Mouse (Mus musculus) midbrain, embryonic 14.5 days (tissue): ENCODE results near the gene Uox. TPM values are rescaled to one million over a fixed set of nuclear protein-coding genes. Genes with fewer than 3 reads are reported as not detected.
A peak's percentile ranks its signal among the peaks of the same experiment; 100 is the strongest.

Experiments
- ATAC-seq: fragments of 200-750 bp; cut with Nextera tagmentation; 2 replicates; pipeline ENCODE4 v1.8.0; 2017; ENCODE audit warnings: moderate number of reproducible peaks, moderate library complexity; ENCODE audit not compliant: low FRiP score, low TSS enrichment
- DNase-seq: peaks from one replicate; pipeline ENCODE4 v3.0.0-alpha.2; 2015
- H3K27ac ChIP-seq: fragments of 300-500 bp; sonication (generic); replicated peaks from 2 replicates; pipeline ENCODE4 v1.5.1; 2014; ENCODE audit warnings: mild to moderate bottlenecking, low read depth, low read length, moderate library complexity
- H3K27me3 ChIP-seq: fragments of 300-500 bp; sonication (generic); 2 replicates; pipeline ENCODE4 v1.6.1; 2014; ENCODE audit warnings: low read length, control low read depth, mixed read lengths; ENCODE audit not compliant: control insufficient read depth, insufficient read depth
- H3K36me3 ChIP-seq: fragments of 300-500 bp; sonication (generic); 2 replicates; pipeline ENCODE4 v1.6.1; 2014; ENCODE audit warnings: low read length, control low read depth; ENCODE audit not compliant: control insufficient read depth, insufficient read depth
- H3K4me1 ChIP-seq: fragments of 300-500 bp; sonication (generic); 2 replicates; pipeline ENCODE4 v1.6.1; 2014; ENCODE audit warnings: mild to moderate bottlenecking, antibody characterized with exemption, low read length, control low read depth; ENCODE audit not compliant: control insufficient read depth, insufficient read depth
- H3K4me2 ChIP-seq: fragments of 300-500 bp; sonication (generic); 2 replicates; pipeline ENCODE4 v1.6.1; 2014; ENCODE audit warnings: mild to moderate bottlenecking, low read length, moderate library complexity
- H3K4me3 ChIP-seq: fragments of 300-500 bp; sonication (generic); replicated peaks from 2 replicates; pipeline ENCODE4 v1.5.1; 2014; ENCODE audit warnings: low read depth, low read length
- H3K9ac ChIP-seq: fragments of 300-500 bp; sonication (generic); replicated peaks from 2 replicates; pipeline ENCODE4 v1.6.1; 2014; ENCODE audit warnings: mild to moderate bottlenecking, low read length, moderate library complexity
- H3K9me3 ChIP-seq: fragments of 300-500 bp; sonication (generic); 2 replicates; pipeline ENCODE4 v1.6.1; 2016; ENCODE audit warnings: low read length, control low read depth, mixed read lengths; ENCODE audit not compliant: control insufficient read depth
- WGBS: fragments of 180-500 bp; shearing (Covaris S2); extraction: QIAGEN DNeasy Blood & Tissue Kit; methylation state at CpG from one replicate; pipeline ENCODE4 v1.1.7; 2014; 5-methylcytosine and 5-hydroxymethylcytosine counted together
- polyA plus RNA-seq: library from polyadenylated mRNA; unstranded; fragments of >200 nt; fragmentation: Nextera tagmentation; extraction: Ambion mirVana; gene quantifications from 2 replicates; pipeline ENCODE4 v1.2.1, GENCODE M21; 2014

Gene Uox
- polyA plus RNA-seq, 1 experiment from 2014 or later = not detected

DNA sequence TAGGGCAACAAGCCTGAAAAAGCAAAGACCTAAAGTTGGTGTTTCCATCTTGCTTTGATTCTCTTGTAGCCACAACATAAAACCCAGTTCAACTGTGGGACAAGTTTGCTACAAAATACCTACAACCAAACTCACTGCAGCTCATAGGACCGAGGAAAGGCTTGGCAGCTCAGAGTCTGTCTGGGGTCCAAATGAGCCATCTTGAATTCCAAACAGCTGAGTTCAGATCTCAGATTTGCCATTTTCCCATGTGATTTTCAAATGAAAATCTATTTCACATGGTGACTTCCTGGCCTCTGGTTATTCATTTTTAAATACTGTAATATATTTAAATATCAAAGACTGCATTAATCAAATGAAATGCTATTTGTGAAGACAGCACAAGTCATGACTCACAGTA, 104.9 kb downstream of the Uox start:
- H3K4me1 ChIP-seq = no peaks in the 10 kb centered on the region
- H3K4me2 ChIP-seq = no peak overlapping the region
- no peaks in the 10 kb centered on the region for H3K27me3 ChIP-seq
- no peaks in the 10 kb centered on the region for H3K36me3 ChIP-seq
- DNase-seq (no peak), ATAC-seq (no peak)
- no peak overlapping the region for H3K9ac ChIP-seq
- no peaks in the 10 kb centered on the region for H3K9me3 ChIP-seq
- no peak overlapping the region for H3K27ac ChIP-seq
- 93% methylated on average over 1 of the region's 1 CpGs for WGBS
- H3K4me3 ChIP-seq = no peak overlapping the region

DNA sequence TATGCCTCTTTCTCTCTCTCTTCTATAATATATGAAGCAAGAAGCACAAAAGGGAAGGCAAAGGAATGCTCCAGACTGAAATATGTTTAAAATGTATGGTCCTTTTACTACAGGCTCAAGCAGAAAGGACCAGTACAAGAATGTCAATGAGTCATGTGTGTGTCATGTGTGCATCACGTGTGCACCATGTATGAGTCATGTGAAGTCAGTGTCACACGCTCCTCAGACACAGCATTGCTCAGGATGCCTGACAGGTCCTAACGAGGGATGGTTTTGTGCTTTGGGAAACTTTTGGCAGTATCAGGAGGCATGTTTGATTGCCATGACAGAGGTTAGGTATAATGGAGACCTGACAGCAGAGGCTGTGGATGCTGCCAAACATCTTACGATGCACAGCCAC, 106.0 kb downstream of the Uox start:
- no peak for DNase-seq
- Histone ChIP-seq H3K9ac (no peak overlapping the region), H3K27me3 (no peaks in the 10 kb centered on the region), H3K4me2 (no peak overlapping the region), H3K27ac (no peak overlapping the region), H3K4me3 (no peak overlapping the region), H3K36me3 (no peaks in the 10 kb centered on the region), H3K4me1 (no peaks in the 10 kb centered on the region), H3K9me3 (no peaks in the 10 kb centered on the region)
- 92% methylated on average over 4 of the region's 4 CpGs for WGBS
- no peak for ATAC-seq

DNA sequence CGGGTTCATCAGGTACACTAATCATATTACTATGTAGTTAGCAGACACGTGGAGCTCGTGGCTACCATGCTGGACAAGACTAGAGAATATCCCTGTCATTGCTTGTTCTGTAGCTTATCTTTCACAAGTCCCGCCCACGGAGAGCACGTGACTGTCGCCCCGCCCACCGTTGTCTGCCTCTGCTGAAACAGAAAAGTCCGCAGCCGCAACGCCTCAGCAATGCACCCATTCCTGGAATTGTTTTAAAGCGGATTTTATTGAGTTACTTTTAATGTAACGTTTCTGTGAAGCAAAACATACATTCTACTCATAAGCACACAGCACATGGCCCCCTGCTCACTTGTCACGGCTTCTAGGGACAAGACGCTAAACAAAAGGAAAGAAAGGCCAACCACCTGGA, 109.4 kb downstream of the Uox start:
- Histone ChIP-seq H3K4me2 (no peak overlapping the region), H3K4me3 (no peak overlapping the region), H3K27me3 (no peaks in the 10 kb centered on the region; the same call in 1 of the 2 replicates), H3K9ac (no peak overlapping the region), H3K9me3 (no peaks in the 10 kb centered on the region), H3K27ac (no peak overlapping the region), H3K36me3 (no peaks in the 10 kb centered on the region), H3K4me1 (peaks cover 6% of the 10 kb centered on the region; the same call in 1 of the 2 replicates)
- 93% methylated on average over 16 of the region's 16 CpGs for WGBS
- no peak for ATAC-seq
- DNase-seq = no peak

GRCm38 (mm10) chr3:146680625-146681024, 110.4 kb downstream of the Uox start:
- H3K27ac ChIP-seq = no peak overlapping the region
- no peak overlapping the region for H3K4me3 ChIP-seq
- no peak overlapping the region for H3K4me2 ChIP-seq
- ATAC-seq (no peak), DNase-seq (no peak)
- H3K9me3 ChIP-seq = no peaks in the 10 kb centered on the region
- H3K36me3 ChIP-seq = no peaks in the 10 kb centered on the region
- H3K9ac ChIP-seq = no peak overlapping the region
- 91% methylated on average over 13 of the region's 13 CpGs for WGBS
- H3K27me3 ChIP-seq = no peaks in the 10 kb centered on the region; the same call in 1 of the 2 replicates
- H3K4me1 ChIP-seq = peaks cover 10% of the 10 kb centered on the region; the same call in 1 of the 2 replicates

DNA sequence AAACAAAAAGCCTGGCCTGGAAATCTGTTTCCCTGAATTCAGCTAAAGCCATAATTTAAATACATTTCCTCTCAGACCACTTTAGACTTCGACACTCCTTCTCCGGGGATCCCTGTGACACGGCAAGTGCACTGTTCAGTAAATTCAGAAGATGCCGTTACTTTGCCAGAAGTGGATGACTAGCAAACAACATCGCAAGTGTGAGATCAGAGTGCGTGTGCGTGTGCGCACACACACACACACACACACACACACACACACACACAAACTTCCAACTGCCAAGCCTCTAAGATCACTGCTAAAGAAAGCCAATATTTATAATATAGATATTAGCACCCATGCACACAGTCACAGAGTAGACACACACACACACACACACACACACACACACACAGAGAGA, 111.5 kb downstream of the Uox start:
- Histone ChIP-seq H3K9me3 (no peaks in the 10 kb centered on the region), H3K36me3 (no peaks in the 10 kb centered on the region), H3K4me1 (peaks cover 10% of the 10 kb centered on the region; the same call in 1 of the 2 replicates), H3K4me3 (peak overlapping the region; percentile 19; the same call in 1 of the 2 replicates), H3K27me3 (no peaks in the 10 kb centered on the region; the same call in 1 of the 2 replicates), H3K9ac (no peak overlapping the region), H3K27ac (peak overlapping the region; percentile 52), H3K4me2 (peak overlapping the region; percentile 48)
- ATAC-seq (no peak), DNase-seq (peak; percentile 16)
- 68% methylated on average over 8 of the region's 8 CpGs for WGBS

Other genes with a start within 250 kb of the Uox start
- gene Ssx2ip, start 165.8 kb upstream of the Uox start, polyA plus RNA-seq = 13.1 and 18.9 TPM in 2 replicates
- 3.0 and 3.8 TPM in 2 replicates for gene Ctbs, start 120.6 kb upstream of the Uox start, polyA plus RNA-seq
- gene Spata1, start 70.7 kb upstream of the Uox start, polyA plus RNA-seq = 3.1 and 4.6 TPM in 2 replicates
- gene Gng5, start 70.6 kb upstream of the Uox start, polyA plus RNA-seq = 333 and 390 TPM in 2 replicates
- 46.1 and 49.4 TPM in 2 replicates for gene Rpf1, start 49.0 kb upstream of the Uox start, polyA plus RNA-seq
- not detected in 2 replicates for gene Dnase2b, start 45.2 kb downstream of the Uox start, polyA plus RNA-seq
- gene 4930503B20Rik, start 80.9 kb downstream of the Uox start, polyA plus RNA-seq = not detected in 2 replicates
- gene Samd13, start 115.2 kb downstream of the Uox start, polyA plus RNA-seq = 0.53 TPM in 1 of 2 replicates, not detected in the other
- 143 and 186 TPM in 2 replicates for gene Prkacb, start 242.6 kb downstream of the Uox start, polyA plus RNA-seq